Comparison of ENCODE assay signal across 8 mouse cellular contexts in the genomic region with DNA sequence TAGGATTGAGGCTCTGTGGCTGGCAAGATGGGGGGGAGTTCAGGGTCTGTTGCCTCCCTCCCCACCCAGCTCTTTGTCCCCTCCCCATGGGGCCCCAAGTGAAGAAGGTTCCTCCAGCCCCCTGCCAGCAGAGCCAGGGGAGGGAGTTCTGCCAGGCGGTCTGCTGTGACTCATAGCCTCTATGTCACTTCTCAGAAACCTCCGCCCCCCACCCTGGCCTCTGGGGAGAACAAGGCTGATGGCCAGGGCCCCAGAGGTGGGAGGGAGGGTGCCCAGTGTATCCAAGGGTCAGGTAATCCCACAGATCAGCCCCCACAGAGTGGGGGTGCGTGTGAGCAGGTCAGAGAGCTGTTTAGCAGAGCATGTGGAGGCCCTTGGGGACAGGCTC. TPM values are rescaled to one million over a fixed set of nuclear protein-coding genes. Genes with fewer than 3 reads are reported as not detected.
A peak's percentile ranks its signal among the peaks of the same experiment; 100 is the strongest.
DNase-seq lines count a peak whose midpoint lies in the region; ATAC-seq and TF ChIP-seq lines count a peak whose summit lies in the region.

No protein-coding gene starts in this region.

- H3K9ac ChIP-seq in embryonic facial prominence, embryonic 12.5 days: peak overlapping the region; percentile 100
- H3K9ac ChIP-seq in hindbrain, embryonic 14.5 days: peak overlapping the region; percentile 100
- peak overlapping the region; percentile 91 for H3K9ac ChIP-seq in liver, embryonic 12.5 days

- H3K4me2 ChIP-seq in embryonic facial prominence, embryonic 12.5 days (replicated peaks): peak overlapping the region; percentile 99
- peak overlapping the region; percentile 100 for H3K4me2 ChIP-seq in hindbrain, embryonic 14.5 days (replicated peaks)
- peak overlapping the region; percentile 98 for H3K4me2 ChIP-seq in liver, embryonic 12.5 days

- H3K4me1 ChIP-seq in embryonic facial prominence, embryonic 12.5 days: peaks cover 54% of the 10 kb centered on the region
- H3K4me1 ChIP-seq in hindbrain, embryonic 14.5 days (replicated peaks; ENCODE audit: control insufficient read depth, insufficient read depth, low read length): peaks cover 25% of the 10 kb centered on the region
- peaks cover 87% of the 10 kb centered on the region for H3K4me1 ChIP-seq in liver, embryonic 12.5 days
- peaks cover 44% of the 10 kb centered on the region for H3K4me1 ChIP-seq in small intestine, adult 2 months (ENCODE audit: control insufficient read depth, insufficient read depth, insufficient read length, low read length)

- TF ChIP-seq CTCF in small intestine, adult 2 months (IDR thresholded peaks at IDR 0.05; ENCODE audit: extremely low read depth, insufficient read length, insufficient replicate concordance, low read depth, low read length): no peak

- H3K27me3 ChIP-seq in embryonic facial prominence, embryonic 12.5 days: no peaks in the 10 kb centered on the region
- no peaks in the 10 kb centered on the region for H3K27me3 ChIP-seq in hindbrain, embryonic 14.5 days (ENCODE audit: control insufficient read depth, insufficient read depth, low read length)
- H3K27me3 ChIP-seq in liver, embryonic 12.5 days (replicated peaks): no peaks in the 10 kb centered on the region
- no peaks in the 10 kb centered on the region for H3K27me3 ChIP-seq in small intestine, adult 2 months (ENCODE audit: control insufficient read depth, insufficient read depth, low read length)

- peaks cover 66% of the 10 kb centered on the region for H3K36me3 ChIP-seq in embryonic facial prominence, embryonic 12.5 days
- peaks cover 71% of the 10 kb centered on the region for H3K36me3 ChIP-seq in hindbrain, embryonic 14.5 days (replicated peaks; ENCODE audit: control insufficient read depth, insufficient read depth)
- H3K36me3 ChIP-seq in liver, embryonic 12.5 days: peaks cover 80% of the 10 kb centered on the region
- H3K36me3 ChIP-seq in small intestine, adult 2 months (ENCODE audit: control insufficient read depth, insufficient read depth, low read length): peaks cover 82% of the 10 kb centered on the region

- peak overlapping the region; percentile 99 for H3K27ac ChIP-seq in embryonic facial prominence, embryonic 12.5 days
- peak overlapping the region; percentile 99 for H3K27ac ChIP-seq in hindbrain, embryonic 14.5 days
- peak overlapping the region; percentile 98 for H3K27ac ChIP-seq in liver, embryonic 12.5 days
- peak overlapping the region; percentile 87; the same call in 1 of the 2 replicates for H3K27ac ChIP-seq in small intestine, adult 2 months (ENCODE audit: insufficient read depth, low read depth, low read length)

- DNase-seq in cerebellum, adult 9-10 months: peak; percentile 73
- no peak for DNase-seq in cerebellum, adult 8-10 months
- DNase-seq in 416B (ENCODE audit: low read depth): peak; percentile 73
- no peak for DNase-seq in hindbrain, embryonic 14.5 days (ENCODE audit: low spot score)
- no peak for DNase-seq in left cerebral cortex, adult 18-20 months (ENCODE audit: low spot score in 2 of 2)

- no peak for TF ChIP-seq POLR2A in small intestine, adult 2 months (IDR thresholded peaks at IDR 0.05; ENCODE audit: low read depth, low read length)

- ATAC-seq in embryonic facial prominence, embryonic 12.5 days (ENCODE audit: insufficient number of reproducible peaks, insufficient read depth, low FRiP score, low TSS enrichment): no peak
- ATAC-seq in hindbrain, embryonic 14.5 days (ENCODE audit: low FRiP score): no peak
- no peak for ATAC-seq in liver, embryonic 12.5 days

- WGBS in embryonic facial prominence, embryonic 12.5 days: 44% methylated on average over 3 of the region's 3 CpGs
- WGBS in hindbrain, embryonic 14.5 days: 31% methylated on average over 3 of the region's 3 CpGs
- 52% methylated on average over 3 of the region's 3 CpGs for WGBS in liver, embryonic 12.5 days (ENCODE audit: insufficient replicate concordance)
- 59% methylated on average over 3 of the region's 3 CpGs for WGBS in small intestine, adult 2 months

- H3K9me3 ChIP-seq in embryonic facial prominence, embryonic 12.5 days: no peaks in the 10 kb centered on the region
- no peaks in the 10 kb centered on the region for H3K9me3 ChIP-seq in hindbrain, embryonic 14.5 days (ENCODE audit: control insufficient read depth, low read length)
- no peaks in the 10 kb centered on the region for H3K9me3 ChIP-seq in liver, embryonic 12.5 days (replicated peaks)

- peak overlapping the region; percentile 95 for H3K4me3 ChIP-seq in embryonic facial prominence, embryonic 12.5 days
- H3K4me3 ChIP-seq in hindbrain, embryonic 14.5 days (replicated peaks; ENCODE audit: low read length): peak overlapping the region; percentile 100
- H3K4me3 ChIP-seq in liver, embryonic 12.5 days: peak overlapping the region; percentile 85
- peak overlapping the region; percentile 97; the same call in 1 of the 2 replicates for H3K4me3 ChIP-seq in small intestine, adult 2 months (ENCODE audit: low read depth, low read length)

RNA-seq across cellular contexts. Expression of a gene that starts 4.8 kb away (rescaled TPM):
- polyA plus RNA-seq in embryonic facial prominence, embryonic 12.5 days (2016; fragmentation: Nextera tagmentation; extraction: Ambion mirVana): 33.4 and 35.1 TPM in 2 replicates
- 44.1 and 54.4 TPM in 2 replicates for polyA plus RNA-seq in hindbrain, embryonic 14.5 days (2014; fragmentation: Nextera tagmentation; extraction: Ambion mirVana)
- polyA plus RNA-seq in liver, embryonic 12.5 days (2016; fragmentation: Nextera tagmentation; extraction: Ambion mirVana): 5.7 and 6.3 TPM in 2 replicates
- 151 and 372 TPM in 2 replicates for polyA plus RNA-seq in small intestine, adult 2 months (2012; rRNA removed)
- 100 to 1,000 TPM; 105 TPM for total RNA-seq in left cerebral cortex, adult 18-20 months (2021)

RNA-seq across cellular contexts. Expression of a gene that starts 12.2 kb away (rescaled TPM):
- 8.4 and 8.5 TPM in 2 replicates for polyA plus RNA-seq in embryonic facial prominence, embryonic 12.5 days (2016; fragmentation: Nextera tagmentation; extraction: Ambion mirVana)
- polyA plus RNA-seq in hindbrain, embryonic 14.5 days (2014; fragmentation: Nextera tagmentation; extraction: Ambion mirVana): 93.4 and 96.4 TPM in 2 replicates
- 0.94 and 0.96 TPM in 2 replicates for polyA plus RNA-seq in liver, embryonic 12.5 days (2016; fragmentation: Nextera tagmentation; extraction: Ambion mirVana)
- 3.7 and 6.6 TPM in 2 replicates for polyA plus RNA-seq in small intestine, adult 2 months (2012; rRNA removed)
- 100 to 1,000 TPM; 418 to 437 TPM for total RNA-seq in left cerebral cortex, adult 18-20 months (2021)

RNA-seq across cellular contexts. Expression of a gene that starts 12.9 kb away (rescaled TPM):
- polyA plus RNA-seq in embryonic facial prominence, embryonic 12.5 days (2016; fragmentation: Nextera tagmentation; extraction: Ambion mirVana): 151 and 159 TPM in 2 replicates
- 203 and 252 TPM in 2 replicates for polyA plus RNA-seq in hindbrain, embryonic 14.5 days (2014; fragmentation: Nextera tagmentation; extraction: Ambion mirVana)
- polyA plus RNA-seq in liver, embryonic 12.5 days (2016; fragmentation: Nextera tagmentation; extraction: Ambion mirVana): 22.1 and 27.3 TPM in 2 replicates
- 18.5 and 48.0 TPM in 2 replicates for polyA plus RNA-seq in small intestine, adult 2 months (2012; rRNA removed)
- 10 to 100 TPM; 89.7 to 94.6 TPM for total RNA-seq in left cerebral cortex, adult 18-20 months (2021)

RNA-seq across cellular contexts. Expression of a gene that starts 14.4 kb away (rescaled TPM):
- 457 and 481 TPM in 2 replicates for polyA plus RNA-seq in embryonic facial prominence, embryonic 12.5 days (2016; fragmentation: Nextera tagmentation; extraction: Ambion mirVana)
- 469 and 505 TPM in 2 replicates for polyA plus RNA-seq in hindbrain, embryonic 14.5 days (2014; fragmentation: Nextera tagmentation; extraction: Ambion mirVana)
- polyA plus RNA-seq in liver, embryonic 12.5 days (2016; fragmentation: Nextera tagmentation; extraction: Ambion mirVana): 393 and 419 TPM in 2 replicates
- polyA plus RNA-seq in small intestine, adult 2 months (2012; rRNA removed): 2,309 and 4,813 TPM in 2 replicates
- 100 to 1,000 TPM; 367 to 371 TPM for total RNA-seq in left cerebral cortex, adult 18-20 months (2021)

RNA-seq across cellular contexts. Expression of a gene that starts 19.9 kb away (rescaled TPM):
- 11.6 and 13.0 TPM in 2 replicates for polyA plus RNA-seq in embryonic facial prominence, embryonic 12.5 days (2016; fragmentation: Nextera tagmentation; extraction: Ambion mirVana)
- polyA plus RNA-seq in hindbrain, embryonic 14.5 days (2014; fragmentation: Nextera tagmentation; extraction: Ambion mirVana): 7.0 and 7.7 TPM in 2 replicates
- polyA plus RNA-seq in liver, embryonic 12.5 days (2016; fragmentation: Nextera tagmentation; extraction: Ambion mirVana): 14.0 and 16.4 TPM in 2 replicates
- polyA plus RNA-seq in small intestine, adult 2 months (2012; rRNA removed): 6.8 and 9.0 TPM in 2 replicates
- total RNA-seq in left cerebral cortex, adult 18-20 months (2021): 1 to 10 TPM; 6.8 to 7.0 TPM

Comparison
In these comparisons a context has a peak if more than half of its experiments do, and no peak if none do; other contexts are left out.
1. DNase-seq: peak in cerebellum, adult 9-10 months (single experiment) and 416B (single experiment); none in cerebellum, adult 8-10 months (single experiment), hindbrain, embryonic 14.5 days (single experiment) and left cerebral cortex, adult 18-20 months (0 of 2).
2. Peak in every context shown above with its lines, with median percentiles within 50 percentile points of each other: H3K27ac ChIP-seq, H3K4me2 ChIP-seq, H3K4me3 ChIP-seq and H3K9ac ChIP-seq.